Mouse (Mus musculus) hindbrain, embryonic 14.5 days (tissue): Measurements from ENCODE around the gene Fut8. TPM values are rescaled to one million over a fixed set of nuclear protein-coding genes. Genes with fewer than 3 reads are reported as not detected.
A peak's percentile ranks its signal among the peaks of the same experiment; 100 is the strongest.

Experiments
- ATAC-seq: fragments of 200-750 bp; cut with Nextera tagmentation; 2 replicates; pipeline ENCODE4 v1.8.0; 2017; ENCODE audit warnings: moderate number of reproducible peaks, mild to moderate bottlenecking, moderate TSS enrichment, moderate library complexity; ENCODE audit not compliant: low FRiP score
- DNase-seq: peaks from one replicate; pipeline ENCODE4 v3.0.0-alpha.2; 2015; ENCODE audit warnings: low spot score
- H3K27ac ChIP-seq: fragments of 300-500 bp; sonication (generic); 2 replicates; pipeline ENCODE4 v1.5.1; 2014; ENCODE audit warnings: mild to moderate bottlenecking, moderate library complexity
- H3K27me3 ChIP-seq: fragments of 300-500 bp; sonication (generic); 2 replicates; pipeline ENCODE4 v1.6.1; 2014; ENCODE audit warnings: mild to moderate bottlenecking, low read length, mixed read lengths; ENCODE audit not compliant: control insufficient read depth, insufficient read depth
- H3K36me3 ChIP-seq: fragments of 300-500 bp; sonication (generic); replicated peaks from 2 replicates; pipeline ENCODE4 v1.6.1; 2014; ENCODE audit not compliant: control insufficient read depth, insufficient read depth
- H3K4me1 ChIP-seq: fragments of 300-500 bp; sonication (generic); replicated peaks from 2 replicates; pipeline ENCODE4 v1.6.1; 2014; ENCODE audit warnings: antibody characterized with exemption, low read length, mixed read lengths; ENCODE audit not compliant: control insufficient read depth, insufficient read depth
- H3K4me2 ChIP-seq: fragments of 300-500 bp; sonication (generic); replicated peaks from 2 replicates; pipeline ENCODE4 v1.6.1; 2014; ENCODE audit warnings: mild to moderate bottlenecking, moderate library complexity
- H3K4me3 ChIP-seq: fragments of 300-500 bp; sonication (generic); replicated peaks from 2 replicates; pipeline ENCODE4 v1.5.1; 2014; ENCODE audit warnings: mild to moderate bottlenecking, low read length
- H3K9ac ChIP-seq: fragments of 300-500 bp; sonication (generic); 2 replicates; pipeline ENCODE4 v1.6.1; 2014
- H3K9me3 ChIP-seq: fragments of 300-500 bp; sonication (generic); 2 replicates; pipeline ENCODE4 v1.6.1; 2016; ENCODE audit warnings: low read length; ENCODE audit not compliant: control insufficient read depth
- WGBS: fragments of 180-500 bp; shearing (Covaris S2); extraction: QIAGEN DNeasy Blood & Tissue Kit; methylation state at CpG from one replicate; pipeline ENCODE4 v1.1.7; 2014; 5-methylcytosine and 5-hydroxymethylcytosine counted together
- polyA plus RNA-seq: library from polyadenylated mRNA; unstranded; fragments of >200 nt; fragmentation: Nextera tagmentation; extraction: Ambion mirVana; gene quantifications from 2 replicates; pipeline ENCODE4 v1.2.1, GENCODE M21; 2014

Fut8 gene
- 62.2 and 74.7 TPM in 2 replicates for polyA plus RNA-seq

DNA sequence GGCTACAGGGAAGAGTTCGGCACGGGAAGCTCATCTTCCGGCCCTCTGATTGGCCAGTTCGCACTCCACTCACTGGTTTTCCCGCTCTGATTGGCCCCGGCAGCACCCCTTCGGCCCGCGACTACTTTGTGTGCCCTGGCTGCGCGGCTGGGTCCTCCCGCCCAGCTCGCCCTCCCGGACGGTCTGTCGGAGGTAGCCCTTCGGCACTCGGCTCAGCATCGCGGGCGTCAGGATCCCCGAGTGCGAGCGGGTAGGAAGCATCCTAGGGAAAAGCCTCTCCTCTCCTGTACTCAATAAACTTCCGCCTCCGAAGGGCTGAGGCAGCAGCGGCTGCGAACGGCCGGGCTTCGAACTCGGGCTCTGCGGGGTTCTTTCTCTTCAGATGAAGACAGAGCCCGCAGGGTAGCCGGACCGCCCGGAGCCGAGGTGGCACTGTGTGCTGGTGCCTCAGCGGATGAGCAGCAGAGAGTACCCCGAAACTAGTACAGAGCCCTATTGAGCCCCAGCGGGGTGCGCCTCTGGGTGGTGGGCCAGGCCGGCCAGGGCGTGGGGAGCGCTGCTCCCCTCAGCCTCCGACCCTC is at the start of gene Fut8:
TSS of gene Fut8 (plus strand) at position 176 of the 581 bp plus-strand sequence.
- Histone ChIP-seq H3K27me3 (no peaks in the 10 kb centered on the region), H3K4me3 (peak within 1 kb of the TSS; percentile 92), H3K9ac (peak within 1 kb of the TSS; percentile 89), H3K36me3 (no peaks in the 10 kb centered on the region), H3K27ac (peak within 1 kb of the TSS; percentile 98), H3K9me3 (no peaks in the 10 kb centered on the region), H3K4me1 (peaks cover 4% of the 10 kb centered on the region; the same call in 1 of the 2 replicates), H3K4me2 (peak within 1 kb of the TSS; percentile 67)
- WGBS, result under 1% methylated on average over 44 of the region's 46 CpGs
- peak; percentile 77 for ATAC-seq
- DNase-seq, result peak; percentile 79

- no peak overlapping the region for H3K9ac ChIP-seq
- DNase-seq (no peak), ATAC-seq (no peak)
- no peaks in the 10 kb centered on the region for H3K27me3 ChIP-seq
- no peaks in the 10 kb centered on the region for H3K4me1 ChIP-seq
- 55% methylated on average over 4 of the region's 4 CpGs for WGBS
- H3K36me3 ChIP-seq, result no peaks in the 10 kb centered on the region
- no peak overlapping the region for H3K4me3 ChIP-seq
- H3K27ac ChIP-seq, result no peak overlapping the region
- no peaks in the 10 kb centered on the region for H3K9me3 ChIP-seq
- H3K4me2 ChIP-seq, result no peak overlapping the region
Observed at GRCm38 (mm10) chr12:77189161-77189560, 48.8 kb upstream of the Fut8 start.

GRCm38 (mm10) chr12:77189933-77190446 is 47.9 kb upstream of the Fut8 start:
- no peaks in the 10 kb centered on the region for H3K27me3 ChIP-seq
- WGBS, result 88% methylated on average over 3 of the region's 3 CpGs
- no peaks in the 10 kb centered on the region for H3K9me3 ChIP-seq
- ATAC-seq, result no peak
- no peak overlapping the region for H3K9ac ChIP-seq
- no peaks in the 10 kb centered on the region for H3K4me1 ChIP-seq
- DNase-seq, result no peak
- no peak overlapping the region for H3K4me3 ChIP-seq
- no peak overlapping the region for H3K4me2 ChIP-seq
- no peaks in the 10 kb centered on the region for H3K36me3 ChIP-seq
- no peak overlapping the region for H3K27ac ChIP-seq

GRCm38 (mm10) chr12:77191478-77192271 is 46.2 kb upstream of the Fut8 start:
- DNase-seq, result no peak
- Histone ChIP-seq H3K4me3 (no peak overlapping the region), H3K4me1 (no peaks in the 10 kb centered on the region), H3K27ac (no peak overlapping the region), H3K9me3 (peaks cover 8% of the 10 kb centered on the region; the same call in 1 of the 2 replicates), H3K9ac (no peak overlapping the region), H3K4me2 (no peak overlapping the region), H3K36me3 (no peaks in the 10 kb centered on the region), H3K27me3 (no peaks in the 10 kb centered on the region)
- 97% methylated on average over 9 of the region's 9 CpGs for WGBS
- no peak for ATAC-seq

DNA sequence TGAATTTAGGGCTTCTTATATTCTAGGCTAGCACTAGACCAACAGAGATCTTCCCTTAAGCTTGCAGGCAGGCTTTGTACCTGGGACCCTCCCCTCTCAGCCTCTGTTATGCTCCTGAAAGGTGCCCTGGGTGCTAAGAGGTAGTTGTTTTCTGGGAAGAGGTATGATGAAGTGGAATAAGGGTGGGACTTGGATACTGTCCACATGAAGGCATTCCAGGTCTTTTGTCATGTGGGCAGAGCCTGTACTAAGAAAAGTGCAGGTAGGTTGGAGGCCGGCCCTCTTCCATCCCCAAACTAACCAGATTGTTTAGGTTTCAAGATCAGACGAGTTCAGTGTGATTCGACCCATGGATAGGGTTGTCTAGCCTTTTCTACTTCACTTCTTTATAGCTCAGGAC is 45.2 kb upstream of the Fut8 start:
- H3K4me3 ChIP-seq, result no peak overlapping the region
- no peaks in the 10 kb centered on the region for H3K4me1 ChIP-seq
- H3K9me3 ChIP-seq, result peaks cover 8% of the 10 kb centered on the region; the same call in 1 of the 2 replicates
- DNase-seq (no peak), ATAC-seq (no peak)
- H3K9ac ChIP-seq, result no peak overlapping the region
- H3K27ac ChIP-seq, result no peak overlapping the region
- no peaks in the 10 kb centered on the region for H3K27me3 ChIP-seq
- H3K4me2 ChIP-seq, result no peak overlapping the region
- H3K36me3 ChIP-seq, result no peaks in the 10 kb centered on the region
- 92% methylated on average over 3 of the region's 3 CpGs for WGBS

DNA sequence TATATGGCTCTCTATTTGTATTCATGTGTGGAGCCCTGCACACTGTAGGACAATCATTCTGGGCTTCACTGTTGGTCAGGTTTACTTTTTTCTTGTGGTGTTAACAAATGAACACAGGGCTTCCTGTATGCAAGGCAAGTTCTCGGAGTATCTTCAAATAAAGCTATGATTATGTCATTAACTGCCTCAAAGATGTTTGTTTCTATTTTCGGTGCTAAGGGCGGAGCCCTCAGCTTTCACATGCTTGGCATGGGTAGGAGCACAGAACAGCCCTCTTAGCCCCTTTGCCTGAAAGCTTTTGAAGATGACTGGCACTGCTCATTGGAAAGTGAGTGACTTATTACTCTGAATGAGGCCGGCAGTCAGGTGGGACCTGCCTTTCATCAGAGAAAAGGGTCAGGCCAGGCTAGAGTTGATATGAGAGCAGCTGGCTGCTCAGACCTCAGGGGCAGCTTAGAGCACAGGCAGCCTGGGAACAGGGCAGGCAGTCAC is 44.7 kb upstream of the Fut8 start:
- Histone ChIP-seq H3K36me3 (no peaks in the 10 kb centered on the region), H3K27ac (no peak overlapping the region), H3K9ac (no peak overlapping the region), H3K4me1 (no peaks in the 10 kb centered on the region), H3K27me3 (no peaks in the 10 kb centered on the region), H3K4me2 (no peak overlapping the region), H3K4me3 (no peak overlapping the region), H3K9me3 (peaks cover 8% of the 10 kb centered on the region; the same call in 1 of the 2 replicates)
- 85% methylated on average over 4 of the region's 4 CpGs for WGBS
- DNase-seq (no peak), ATAC-seq (no peak)

- no peaks in the 10 kb centered on the region for H3K36me3 ChIP-seq
- H3K9me3 ChIP-seq, result peaks cover 8% of the 10 kb centered on the region; the same call in 1 of the 2 replicates
- H3K9ac ChIP-seq, result no peak overlapping the region
- no peak overlapping the region for H3K4me2 ChIP-seq
- no peak for ATAC-seq
- DNase-seq, result no peak
- 67% methylated on average over 2 of the region's 2 CpGs for WGBS
- H3K27ac ChIP-seq, result no peak overlapping the region
- H3K27me3 ChIP-seq, result no peaks in the 10 kb centered on the region
- H3K4me1 ChIP-seq, result no peaks in the 10 kb centered on the region
- no peak overlapping the region for H3K4me3 ChIP-seq
Observed at GRCm38 (mm10) chr12:77195044-77195443, 42.9 kb upstream of the Fut8 start.

DNA sequence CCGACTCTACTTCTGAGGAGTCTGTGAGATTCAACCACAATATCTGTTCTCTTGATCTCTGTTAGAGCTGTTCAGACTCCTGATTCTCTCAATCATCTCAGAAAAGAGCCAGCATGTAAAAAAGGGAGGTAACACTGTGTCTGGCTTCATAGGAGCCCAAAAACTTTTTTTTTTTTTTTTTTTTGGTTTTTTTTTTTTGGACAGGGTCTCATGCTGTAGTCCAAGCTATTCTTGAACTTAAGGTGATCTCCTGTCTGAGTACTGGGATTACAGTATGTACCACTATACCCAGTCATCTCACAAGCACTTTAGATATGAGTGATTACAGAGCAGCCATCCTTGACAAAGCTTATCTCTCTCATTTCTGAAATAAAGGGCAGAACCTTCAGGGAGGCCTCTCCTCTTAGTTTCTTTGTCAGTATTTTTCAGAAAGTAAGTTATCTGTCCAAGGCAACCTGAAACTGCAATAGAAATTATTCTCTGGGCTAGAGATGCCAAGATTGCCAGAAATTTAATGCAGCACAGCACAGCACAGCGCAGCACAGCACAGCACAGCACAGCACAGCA is 41.3 kb upstream of the Fut8 start:
- DNase-seq (no peak), ATAC-seq (no peak)
- 97% methylated on average over 2 of the region's 2 CpGs for WGBS
- Histone ChIP-seq H3K4me3 (no peak overlapping the region), H3K9me3 (peaks cover 8% of the 10 kb centered on the region; the same call in 1 of the 2 replicates), H3K9ac (no peak overlapping the region), H3K4me2 (no peak overlapping the region), H3K27ac (no peak overlapping the region), H3K4me1 (no peaks in the 10 kb centered on the region), H3K36me3 (no peaks in the 10 kb centered on the region), H3K27me3 (no peaks in the 10 kb centered on the region)

GRCm38 (mm10) chr12:77197121-77197599 is 40.8 kb upstream of the Fut8 start:
- H3K27ac ChIP-seq, result no peak overlapping the region
- no peak overlapping the region for H3K9ac ChIP-seq
- no peaks in the 10 kb centered on the region for H3K4me1 ChIP-seq
- H3K4me3 ChIP-seq, result no peak overlapping the region
- 71% methylated on average over 7 of the region's 7 CpGs for WGBS
- H3K4me2 ChIP-seq, result no peak overlapping the region
- H3K27me3 ChIP-seq, result no peaks in the 10 kb centered on the region
- H3K9me3 ChIP-seq, result peaks cover 8% of the 10 kb centered on the region; the same call in 1 of the 2 replicates
- DNase-seq, result no peak
- no peak for ATAC-seq
- H3K36me3 ChIP-seq, result no peaks in the 10 kb centered on the region
